Mouse (Mus musculus): ENCODE measurements around the gene Obscn.

GRCm38 (mm10) chr11:58959921-58960465 lies 176.2 kb downstream of the Obscn start:
- TF ChIP-seq CTCF (IDR thresholded peaks at IDR 0.05; ENCODE audit: insufficient read depth, low read depth, low read length) = no peak
- 0 out of 2 replicates have a peak, but pooled peaks have one; percentile 17 for TF ChIP-seq POLR2A (IDR thresholded peaks at IDR 0.05; ENCODE audit: insufficient read depth, low read depth, low read length)

All from olfactory bulb, adult 2 months (tissue).